Mouse (Mus musculus) MEL (cell line): ENCODE data around the gene Maml2.

Source experiments
- CHD1 ChIP-seq: IDR thresholded peaks from 2 replicates; pipeline ENCODE4 v1.6.1; 2012; ENCODE audit warnings: low read depth, mild to moderate bottlenecking, inconsistent platforms, low read length, improper control_type of control experiment
- CTCF ChIP-seq, 3 experiments: IDR thresholded peaks in 2 of 3; conservative IDR thresholded peaks in 1 of 3; 2 replicates each; pipeline ENCODE4 v1.5.1; 2011 to 2012; ENCODE audit warnings: low read length in 3 of 3, low read depth in 2 of 3, mild to moderate bottlenecking in 2 of 3, improper control_type of control experiment in 1 of 3, inconsistent platforms in 1 of 3, mixed read lengths in 1 of 3, moderate library complexity in 1 of 3; ENCODE audit not compliant: control insufficient read depth in 1 of 3, insufficient read depth in 1 of 3, poor library complexity in 1 of 3, severe bottlenecking in 1 of 3
- MYB ChIP-seq: IDR thresholded peaks from 2 replicates; pipeline ENCODE4 v1.6.1; 2011; ENCODE audit warnings: mild to moderate bottlenecking, low read depth, low read length, improper control_type of control experiment
- POLR2A ChIP-seq, 2 experiments: IDR thresholded peaks; 2 replicates each; pipeline ENCODE4 v1.6.1; 2011 to 2012; ENCODE audit warnings: low read length in 2 of 2, mild to moderate bottlenecking in 2 of 2, control low read depth in 1 of 2, improper control_type of control experiment in 1 of 2, low read depth in 1 of 2, moderate library complexity in 1 of 2; ENCODE audit not compliant: control insufficient read depth in 1 of 2, insufficient read depth in 1 of 2, poor library complexity in 1 of 2
- POLR2AphosphoS5 ChIP-seq: IDR thresholded peaks from 2 replicates; pipeline ENCODE4 v1.6.1; 2012; ENCODE audit warnings: low read depth, borderline replicate concordance, mild to moderate bottlenecking, inconsistent platforms, low read length, moderate library complexity, mixed read lengths
- RAD21 ChIP-seq: IDR thresholded peaks from 2 replicates; pipeline ENCODE4 v1.6.1; 2011; ENCODE audit warnings: mild to moderate bottlenecking, low read depth, low read length, improper control_type of control experiment
- TAL1 ChIP-seq: IDR thresholded peaks from 2 replicates; pipeline ENCODE4 v1.6.1; 2012; ENCODE audit warnings: mild to moderate bottlenecking, inconsistent platforms, low read length, moderate library complexity, mixed read lengths

DNA sequence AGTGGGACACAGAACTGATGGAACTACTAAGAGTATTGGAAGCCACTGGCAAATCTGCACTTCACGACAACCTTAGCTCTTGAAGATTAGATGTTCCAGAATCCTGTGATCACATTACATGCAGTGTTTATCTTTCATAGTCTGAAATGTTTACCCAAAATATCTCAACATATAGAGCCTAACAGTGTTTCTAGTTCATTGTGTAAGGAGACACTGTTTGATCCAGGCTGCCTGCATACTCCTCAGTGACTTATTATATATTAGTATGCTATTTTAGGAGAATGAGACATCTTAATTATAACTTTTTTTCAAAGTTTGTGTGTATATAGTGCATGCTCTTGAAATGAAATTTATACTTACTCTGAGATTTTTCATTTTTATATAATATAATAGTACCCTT lies 188.2 kb downstream of the Maml2 start:
- TF ChIP-seq POLR2AphosphoS5 (no peak), CTCF (IDR thresholded peaks at IDR 0.05 in 2 of 3, conservative IDR thresholded peaks at IDR 0.05 in 1 of 3; ENCODE audit: control insufficient read depth in 1 of 3, insufficient read depth in 1 of 3, low read depth in 2 of 3, low read length in 3 of 3, poor library complexity in 1 of 3, severe bottlenecking in 1 of 3) (no peak), RAD21 (no peak), MYB (no peak), POLR2A (IDR thresholded peaks at IDR 0.05; ENCODE audit: control insufficient read depth in 1 of 2, insufficient read depth in 1 of 2, low read depth in 1 of 2, low read length in 2 of 2, poor library complexity in 1 of 2) (no peak), CHD1 (no peak), TAL1 (no peak)
